Mouse (Mus musculus): ENCODE measurements around the gene 4833439L19Rik. TPM values are rescaled to one million over a fixed set of nuclear protein-coding genes. Genes with fewer than 3 reads are reported as not detected.

The 4833439L19Rik gene
- polyA plus RNA-seq, 1 experiment from 2014 or later: 259 TPM

GRCm38 (mm10) chr13:54605426-54605825 lies 40.2 kb upstream of the 4833439L19Rik start:
- H3K4me1 ChIP-seq (ENCODE audit: control insufficient read depth, insufficient read depth, low read length): 0 out of 2 replicates have a peak, but pooled peaks cover 4% of the 10 kb centered on the region
- ATAC-seq (no peak), DNase-seq (ENCODE audit: low spot score) (no peak)
- no peaks in the 10 kb centered on the region for H3K36me3 ChIP-seq (ENCODE audit: control insufficient read depth, insufficient read depth, low read length)
- no peaks in the 10 kb centered on the region for H3K9me3 ChIP-seq (replicated peaks; ENCODE audit: control insufficient read depth, low read length)
- no peak overlapping the region for H3K9ac ChIP-seq (ENCODE audit: low read length)
- no peak overlapping the region for H3K4me3 ChIP-seq (ENCODE audit: low read depth, low read length)
- no peak overlapping the region for H3K27ac ChIP-seq (ENCODE audit: low read depth, low read length)
- WGBS: 82% methylated on average over 5 of the region's 5 CpGs
- no peaks in the 10 kb centered on the region for H3K27me3 ChIP-seq (replicated peaks; ENCODE audit: control insufficient read depth, insufficient read depth, low read length)
- H3K4me2 ChIP-seq (ENCODE audit: low read length): no peak overlapping the region

GRCm38 (mm10) chr13:54604221-54604620 lies 39.0 kb upstream of the 4833439L19Rik start:
- Histone ChIP-seq H3K36me3 (ENCODE audit: control insufficient read depth, insufficient read depth, low read length) (no peaks in the 10 kb centered on the region), H3K27me3 (replicated peaks; ENCODE audit: control insufficient read depth, insufficient read depth, low read length) (no peaks in the 10 kb centered on the region), H3K4me2 (ENCODE audit: low read length) (no peak overlapping the region), H3K4me3 (ENCODE audit: low read depth, low read length) (no peak overlapping the region), H3K27ac (ENCODE audit: low read depth, low read length) (no peak overlapping the region), H3K9me3 (replicated peaks; ENCODE audit: control insufficient read depth, low read length) (no peaks in the 10 kb centered on the region), H3K4me1 (ENCODE audit: control insufficient read depth, insufficient read depth, low read length) (0 out of 2 replicates have a peak, but pooled peaks cover 4% of the 10 kb centered on the region), H3K9ac (ENCODE audit: low read length) (no peak overlapping the region)
- ATAC-seq (no peak), DNase-seq (ENCODE audit: low spot score) (no peak)
- 26% methylated on average over 4 of the region's 4 CpGs for WGBS

DNA sequence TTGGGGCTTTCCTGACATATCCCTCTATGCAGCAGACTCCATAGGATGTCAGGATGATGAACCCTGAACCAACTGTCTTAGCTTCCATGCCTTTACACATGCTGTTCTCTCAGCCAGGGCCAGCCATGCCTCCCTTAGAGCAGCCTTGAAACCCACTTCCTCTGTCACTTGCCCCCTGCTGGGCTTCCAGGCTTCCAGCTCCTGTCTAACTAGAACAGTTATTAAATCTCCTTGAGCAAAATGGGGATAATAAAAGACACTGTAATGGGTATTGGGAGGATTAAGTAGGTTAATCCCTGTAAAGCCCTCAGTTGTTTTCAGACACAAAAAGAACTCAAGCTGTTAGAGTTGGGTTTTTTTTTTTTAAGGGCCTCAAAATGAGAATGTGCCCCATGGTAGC lies 38.3 kb upstream of the 4833439L19Rik start:
- no peaks in the 10 kb centered on the region for H3K9me3 ChIP-seq (replicated peaks; ENCODE audit: control insufficient read depth, low read length)
- no peak for DNase-seq (ENCODE audit: low spot score)
- H3K4me3 ChIP-seq (ENCODE audit: low read depth, low read length): no peak overlapping the region
- 0 out of 2 replicates have a peak, but pooled peaks cover under 1% of the 10 kb centered on the region for H3K4me1 ChIP-seq (ENCODE audit: control insufficient read depth, insufficient read depth, low read length)
- no peak overlapping the region for H3K9ac ChIP-seq (ENCODE audit: low read length)
- H3K36me3 ChIP-seq (ENCODE audit: control insufficient read depth, insufficient read depth, low read length): peaks cover 6% of the 10 kb centered on the region
- H3K27ac ChIP-seq (ENCODE audit: low read depth, low read length): no peak overlapping the region
- ATAC-seq: no peak
- no peak overlapping the region for H3K4me2 ChIP-seq (ENCODE audit: low read length)
- no peaks in the 10 kb centered on the region for H3K27me3 ChIP-seq (replicated peaks; ENCODE audit: control insufficient read depth, insufficient read depth, low read length)

DNA sequence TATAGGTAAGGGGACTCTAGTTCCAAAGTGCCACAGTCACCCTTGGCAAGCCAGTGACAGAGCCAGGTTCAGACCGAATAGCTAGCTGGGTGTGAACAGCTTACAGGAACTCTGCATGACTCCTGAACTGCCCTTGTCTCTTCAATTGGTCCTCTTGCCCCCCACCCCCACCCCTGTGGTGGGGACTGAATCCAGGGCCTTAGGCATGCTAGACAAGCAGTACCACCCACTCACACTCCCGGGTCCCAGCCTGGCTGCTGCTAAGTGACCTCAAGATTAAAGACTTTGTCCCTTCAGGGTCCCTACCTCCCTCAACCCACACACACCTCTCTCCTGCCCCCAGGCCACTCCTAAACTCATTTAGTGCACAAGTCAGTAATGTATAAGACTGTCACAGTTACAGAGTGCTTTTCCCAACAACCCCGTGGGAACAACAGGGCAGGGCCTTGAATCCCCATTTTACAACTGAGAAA lies 37.4 kb upstream of the 4833439L19Rik start:
- H3K4me1 ChIP-seq (ENCODE audit: control insufficient read depth, insufficient read depth, low read length): no peaks in the 10 kb centered on the region
- no peaks in the 10 kb centered on the region for H3K27me3 ChIP-seq (replicated peaks; ENCODE audit: control insufficient read depth, insufficient read depth, low read length)
- no peaks in the 10 kb centered on the region for H3K9me3 ChIP-seq (replicated peaks; ENCODE audit: control insufficient read depth, low read length)
- H3K27ac ChIP-seq (ENCODE audit: low read depth, low read length): no peak overlapping the region
- H3K4me3 ChIP-seq (ENCODE audit: low read depth, low read length): no peak overlapping the region
- no peak overlapping the region for H3K4me2 ChIP-seq (ENCODE audit: low read length)
- ATAC-seq (no peak), DNase-seq (ENCODE audit: low spot score) (no peak)
- H3K36me3 ChIP-seq (ENCODE audit: control insufficient read depth, insufficient read depth, low read length): peaks cover 13% of the 10 kb centered on the region
- 65% methylated on average over 3 of the region's 3 CpGs for WGBS
- no peak overlapping the region for H3K9ac ChIP-seq (ENCODE audit: low read length)

- DNase-seq (ENCODE audit: low spot score): no peak
- WGBS: 87% methylated on average over 12 of the region's 12 CpGs
- no peak overlapping the region for H3K9ac ChIP-seq (ENCODE audit: low read length)
- H3K36me3 ChIP-seq (ENCODE audit: control insufficient read depth, insufficient read depth, low read length): peaks cover 23% of the 10 kb centered on the region
- no peak overlapping the region for H3K4me3 ChIP-seq (ENCODE audit: low read depth, low read length)
- no peak overlapping the region for H3K4me2 ChIP-seq (ENCODE audit: low read length)
- H3K9me3 ChIP-seq (replicated peaks; ENCODE audit: control insufficient read depth, low read length): no peaks in the 10 kb centered on the region
- no peak for ATAC-seq
- H3K27ac ChIP-seq (ENCODE audit: low read depth, low read length): no peak overlapping the region
- H3K4me1 ChIP-seq (ENCODE audit: control insufficient read depth, insufficient read depth, low read length): no peaks in the 10 kb centered on the region
- no peaks in the 10 kb centered on the region for H3K27me3 ChIP-seq (replicated peaks; ENCODE audit: control insufficient read depth, insufficient read depth, low read length)
Measured at GRCm38 (mm10) chr13:54598622-54599143, 33.4 kb upstream of the 4833439L19Rik start.

DNA sequence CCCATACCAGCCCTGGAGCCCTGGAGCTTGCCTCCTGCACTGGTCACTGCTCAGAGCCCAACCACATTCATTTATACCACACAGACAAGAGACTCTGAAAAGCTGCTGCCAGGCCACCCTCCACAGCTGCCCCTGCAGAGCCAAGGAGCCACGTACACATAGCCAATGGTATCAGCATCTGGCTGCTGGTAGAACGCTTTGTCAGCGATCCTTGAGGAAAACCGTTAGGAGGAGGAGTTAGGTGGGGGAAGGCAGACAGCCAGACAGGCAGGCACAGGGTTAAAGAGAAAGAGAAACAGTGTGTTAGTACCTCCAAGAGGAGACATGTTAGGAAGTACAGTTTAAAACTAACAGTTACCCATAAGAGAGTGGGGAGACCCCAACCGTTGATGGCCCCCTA lies 31.6 kb upstream of the 4833439L19Rik start:
- Histone ChIP-seq H3K9me3 (replicated peaks; ENCODE audit: control insufficient read depth, low read length) (no peaks in the 10 kb centered on the region), H3K27ac (ENCODE audit: low read depth, low read length) (no peak overlapping the region), H3K4me1 (ENCODE audit: control insufficient read depth, insufficient read depth, low read length) (no peaks in the 10 kb centered on the region), H3K9ac (ENCODE audit: low read length) (no peak overlapping the region), H3K4me3 (ENCODE audit: low read depth, low read length) (no peak overlapping the region), H3K36me3 (ENCODE audit: control insufficient read depth, insufficient read depth, low read length) (peaks cover 23% of the 10 kb centered on the region), H3K4me2 (ENCODE audit: low read length) (no peak overlapping the region), H3K27me3 (replicated peaks; ENCODE audit: control insufficient read depth, insufficient read depth, low read length) (no peaks in the 10 kb centered on the region)
- ATAC-seq (no peak), DNase-seq (ENCODE audit: low spot score) (no peak)
- 70% methylated on average over 5 of the region's 5 CpGs for WGBS

DNA sequence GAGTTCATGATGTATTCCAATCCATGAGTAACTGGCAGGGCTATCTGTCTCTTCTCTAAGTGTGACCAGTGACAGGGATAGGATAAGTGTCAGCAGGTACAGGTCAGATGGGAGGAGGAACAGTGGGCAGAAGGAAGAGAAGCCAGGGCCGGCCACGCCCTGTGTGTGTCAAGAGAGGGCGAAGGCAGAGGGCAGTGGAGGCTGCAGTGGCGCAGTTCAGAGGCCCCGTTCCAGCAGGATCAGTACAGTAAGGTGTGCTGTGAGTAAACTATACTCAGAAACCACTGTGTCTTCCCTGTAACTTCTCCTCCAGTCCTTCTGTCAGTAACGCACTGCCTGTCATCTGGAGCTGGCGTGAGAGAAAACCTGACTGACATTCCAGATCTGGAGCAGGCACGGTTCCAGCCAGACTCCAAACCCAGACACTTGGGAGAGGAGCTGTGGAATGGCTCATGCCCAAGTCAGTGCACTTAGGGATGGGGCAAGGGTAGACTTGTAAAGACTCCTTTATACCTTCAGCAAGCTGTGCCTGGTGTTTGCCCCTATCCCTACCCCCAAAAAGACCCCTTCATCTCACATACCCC lies 31.0 kb upstream of the 4833439L19Rik start:
- H3K9me3 ChIP-seq (replicated peaks; ENCODE audit: control insufficient read depth, low read length): no peaks in the 10 kb centered on the region
- DNase-seq (ENCODE audit: low spot score) (no peak), ATAC-seq (no peak)
- peaks cover 23% of the 10 kb centered on the region for H3K36me3 ChIP-seq (ENCODE audit: control insufficient read depth, insufficient read depth, low read length)
- peaks cover under 1% of the 10 kb centered on the region for H3K4me1 ChIP-seq (ENCODE audit: control insufficient read depth, insufficient read depth, low read length)
- no peak overlapping the region for H3K4me2 ChIP-seq (ENCODE audit: low read length)
- H3K9ac ChIP-seq (ENCODE audit: low read length): no peak overlapping the region
- no peaks in the 10 kb centered on the region for H3K27me3 ChIP-seq (replicated peaks; ENCODE audit: control insufficient read depth, insufficient read depth, low read length)
- H3K4me3 ChIP-seq (ENCODE audit: low read depth, low read length): no peak overlapping the region
- H3K27ac ChIP-seq (ENCODE audit: low read depth, low read length): no peak overlapping the region
- 85% methylated on average over 8 of the region's 8 CpGs for WGBS

GRCm38 (mm10) chr13:54593617-54594016 lies 28.4 kb upstream of the 4833439L19Rik start:
- Histone ChIP-seq H3K9me3 (replicated peaks; ENCODE audit: control insufficient read depth, low read length) (no peaks in the 10 kb centered on the region), H3K36me3 (ENCODE audit: control insufficient read depth, insufficient read depth, low read length) (peaks cover 18% of the 10 kb centered on the region), H3K27ac (ENCODE audit: low read depth, low read length) (no peak overlapping the region), H3K4me3 (ENCODE audit: low read depth, low read length) (no peak overlapping the region), H3K27me3 (replicated peaks; ENCODE audit: control insufficient read depth, insufficient read depth, low read length) (no peaks in the 10 kb centered on the region), H3K4me1 (ENCODE audit: control insufficient read depth, insufficient read depth, low read length) (peaks cover 6% of the 10 kb centered on the region), H3K9ac (ENCODE audit: low read length) (no peak overlapping the region), H3K4me2 (ENCODE audit: low read length) (no peak overlapping the region)
- ATAC-seq (no peak), DNase-seq (ENCODE audit: low spot score) (no peak)
- WGBS: 91% methylated on average over 11 of the region's 11 CpGs

GRCm38 (mm10) chr13:54591776-54592356 lies 26.6 kb upstream of the 4833439L19Rik start:
- no peaks in the 10 kb centered on the region for H3K9me3 ChIP-seq (replicated peaks; ENCODE audit: control insufficient read depth, low read length)
- no peak overlapping the region for H3K4me2 ChIP-seq (ENCODE audit: low read length)
- H3K27me3 ChIP-seq (replicated peaks; ENCODE audit: control insufficient read depth, insufficient read depth, low read length): no peaks in the 10 kb centered on the region
- no peak overlapping the region for H3K9ac ChIP-seq (ENCODE audit: low read length)
- peaks cover 20% of the 10 kb centered on the region; the same call in 1 of the 2 replicates for H3K36me3 ChIP-seq (ENCODE audit: control insufficient read depth, insufficient read depth, low read length)
- DNase-seq (ENCODE audit: low spot score) (no peak), ATAC-seq (no peak)
- H3K27ac ChIP-seq (ENCODE audit: low read depth, low read length): no peak overlapping the region
- peaks cover 6% of the 10 kb centered on the region for H3K4me1 ChIP-seq (ENCODE audit: control insufficient read depth, insufficient read depth, low read length)
- no peak overlapping the region for H3K4me3 ChIP-seq (ENCODE audit: low read depth, low read length)
- 92% methylated on average over 8 of the region's 8 CpGs for WGBS

Data from forebrain, embryonic 14.5 days (tissue).